Mouse (Mus musculus): ENCODE data around the gene Srrm4. TPM values are rescaled to one million over a fixed set of nuclear protein-coding genes. Genes with fewer than 3 reads are reported as not detected.
A peak's percentile ranks its signal among the peaks of the same experiment; 100 is the strongest.

Srrm4 gene
- polyA plus RNA-seq, 1 experiment from 2014 or later, result 10.0 TPM

- DNase-seq (ENCODE audit: low spot score), result no peak
Measured at GRCm38 (mm10) chr5:116542317-116542716, 49.3 kb downstream of the Srrm4 start.

GRCm38 (mm10) chr5:116541128-116541527 is 50.5 kb downstream of the Srrm4 start:
- WGBS, result 83% methylated on average over 3 of the region's 3 CpGs
- Histone ChIP-seq H3K9me3 (replicated peaks) (peaks cover 3% of the 10 kb centered on the region; the same call in 1 of the 2 replicates), H3K27ac (replicated peaks) (no peak overlapping the region), H3K27me3 (ENCODE audit: low read depth, poor library complexity, severe bottlenecking) (no peaks in the 10 kb centered on the region), H3K4me3 (no peak overlapping the region), H3K36me3 (peaks cover 14% of the 10 kb centered on the region), H3K4me1 (peaks cover 13% of the 10 kb centered on the region)
- no peak for DNase-seq (ENCODE audit: low spot score)

More at GRCm38 (mm10) chr5:116542317-116542716, 49.3 kb downstream of the Srrm4 start:
- H3K27me3 ChIP-seq (ENCODE audit: low read depth, poor library complexity, severe bottlenecking), result no peaks in the 10 kb centered on the region
- H3K36me3 ChIP-seq, result peaks cover 20% of the 10 kb centered on the region
- no peak overlapping the region for H3K27ac ChIP-seq (replicated peaks)
- peaks cover 10% of the 10 kb centered on the region for H3K9me3 ChIP-seq (replicated peaks)
- 66% methylated on average over 7 of the region's 7 CpGs for WGBS
- H3K4me3 ChIP-seq, result no peak overlapping the region
- peaks cover 13% of the 10 kb centered on the region for H3K4me1 ChIP-seq

GRCm38 (mm10) chr5:116539360-116539759 is 52.3 kb downstream of the Srrm4 start:
- 64% methylated on average over 3 of the region's 3 CpGs for WGBS
- peaks cover 22% of the 10 kb centered on the region for H3K36me3 ChIP-seq
- H3K27ac ChIP-seq (replicated peaks), result peak overlapping the region; percentile 61; the same call in 1 of the 2 replicates
- peaks cover 13% of the 10 kb centered on the region for H3K4me1 ChIP-seq
- H3K4me3 ChIP-seq, result no peak overlapping the region
- DNase-seq (ENCODE audit: low spot score), result no peak
- no peaks in the 10 kb centered on the region for H3K27me3 ChIP-seq (ENCODE audit: low read depth, poor library complexity, severe bottlenecking)
- H3K9me3 ChIP-seq (replicated peaks), result peaks cover 3% of the 10 kb centered on the region; the same call in 1 of the 2 replicates

DNA sequence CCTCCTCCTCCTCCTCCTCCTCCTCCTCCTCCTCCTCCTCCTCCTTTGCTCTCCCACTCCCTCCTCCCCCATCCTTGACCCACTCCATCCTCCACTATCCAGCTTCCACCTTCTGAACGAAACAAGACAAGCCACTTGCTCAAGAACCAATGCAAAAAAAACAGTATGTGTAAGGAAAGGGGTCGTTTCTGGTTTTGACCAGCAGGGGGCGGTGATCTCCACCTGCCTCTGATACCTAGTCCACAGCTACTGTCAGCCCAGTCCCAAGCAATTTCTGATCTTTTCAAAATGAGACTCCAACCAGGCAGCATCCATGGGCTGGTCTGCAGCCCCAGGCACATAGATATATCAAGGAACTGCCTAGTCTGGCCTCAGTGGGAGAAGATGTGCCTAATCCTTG is 53.1 kb downstream of the Srrm4 start:
- Histone ChIP-seq H3K27me3 (ENCODE audit: low read depth, poor library complexity, severe bottlenecking) (no peaks in the 10 kb centered on the region), H3K4me1 (peaks cover 13% of the 10 kb centered on the region), H3K27ac (replicated peaks) (no peak overlapping the region), H3K4me3 (no peak overlapping the region), H3K36me3 (peaks cover 22% of the 10 kb centered on the region), H3K9me3 (replicated peaks) (peaks cover 3% of the 10 kb centered on the region; the same call in 1 of the 2 replicates)
- DNase-seq (ENCODE audit: low spot score), result peak; percentile 29
- 54% methylated on average over 3 of the region's 3 CpGs for WGBS

DNA sequence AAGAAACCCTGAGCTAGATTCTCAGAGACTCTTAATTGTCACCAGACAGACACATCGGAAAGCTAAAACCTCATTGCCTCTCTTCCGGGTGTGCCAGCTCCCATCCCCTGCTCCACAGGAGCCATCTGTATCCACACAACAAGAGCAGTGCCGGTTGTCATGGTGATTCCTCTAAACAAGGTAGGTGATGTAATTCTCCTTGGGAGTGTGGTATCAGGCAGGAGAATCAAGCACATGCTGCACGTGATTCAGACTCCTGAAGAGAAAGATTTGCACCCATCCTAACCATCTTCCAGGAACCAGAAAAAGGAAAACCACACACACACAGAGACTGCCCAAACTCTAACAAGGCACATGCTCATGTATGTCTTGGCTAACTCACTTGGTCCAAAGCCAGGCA is 65.3 kb downstream of the Srrm4 start:
- H3K4me1 ChIP-seq, result peaks cover 8% of the 10 kb centered on the region
- no peaks in the 10 kb centered on the region for H3K27me3 ChIP-seq (ENCODE audit: low read depth, poor library complexity, severe bottlenecking)
- no peak for DNase-seq (ENCODE audit: low spot score)
- no peak overlapping the region for H3K27ac ChIP-seq (replicated peaks)
- 67% methylated on average over 4 of the region's 4 CpGs for WGBS
- no peaks in the 10 kb centered on the region for H3K9me3 ChIP-seq (replicated peaks)
- no peaks in the 10 kb centered on the region for H3K36me3 ChIP-seq
- H3K4me3 ChIP-seq, result no peak overlapping the region

DNA sequence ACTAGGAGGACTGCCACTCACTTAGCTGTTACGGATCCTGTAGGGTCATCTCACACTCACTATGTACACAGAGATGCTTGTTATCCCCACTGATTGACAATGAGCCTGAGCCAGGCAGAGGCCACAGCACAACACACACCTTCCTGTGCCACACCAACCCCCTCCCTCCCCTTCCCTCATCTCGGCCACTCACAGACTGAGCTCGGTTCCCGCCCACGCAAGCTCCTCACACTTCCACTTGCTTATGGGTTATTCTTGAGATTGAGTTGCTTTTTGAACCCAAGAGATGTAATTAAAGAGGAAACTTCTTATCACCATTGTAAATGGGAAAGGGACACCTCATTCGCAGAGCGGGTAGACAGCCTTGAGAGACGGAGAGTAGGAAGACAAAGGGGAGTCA is 66.3 kb downstream of the Srrm4 start:
- Histone ChIP-seq H3K36me3 (no peaks in the 10 kb centered on the region), H3K27me3 (ENCODE audit: low read depth, poor library complexity, severe bottlenecking) (no peaks in the 10 kb centered on the region), H3K4me3 (no peak overlapping the region), H3K27ac (replicated peaks) (0 out of 2 replicates have a peak overlapping the region, but pooled peaks have one; percentile 23), H3K9me3 (replicated peaks) (no peaks in the 10 kb centered on the region), H3K4me1 (peaks cover 8% of the 10 kb centered on the region)
- 87% methylated on average over 8 of the region's 8 CpGs for WGBS
- no peak for DNase-seq (ENCODE audit: low spot score)

GRCm38 (mm10) chr5:116523553-116523952 is 68.1 kb downstream of the Srrm4 start:
- no peak for DNase-seq (ENCODE audit: low spot score)
- Histone ChIP-seq H3K4me1 (peaks cover 8% of the 10 kb centered on the region), H3K27me3 (ENCODE audit: low read depth, poor library complexity, severe bottlenecking) (no peaks in the 10 kb centered on the region), H3K27ac (replicated peaks) (no peak overlapping the region), H3K36me3 (no peaks in the 10 kb centered on the region), H3K4me3 (no peak overlapping the region), H3K9me3 (replicated peaks) (no peaks in the 10 kb centered on the region)
- 92% methylated on average over 8 of the region's 8 CpGs for WGBS

DNA sequence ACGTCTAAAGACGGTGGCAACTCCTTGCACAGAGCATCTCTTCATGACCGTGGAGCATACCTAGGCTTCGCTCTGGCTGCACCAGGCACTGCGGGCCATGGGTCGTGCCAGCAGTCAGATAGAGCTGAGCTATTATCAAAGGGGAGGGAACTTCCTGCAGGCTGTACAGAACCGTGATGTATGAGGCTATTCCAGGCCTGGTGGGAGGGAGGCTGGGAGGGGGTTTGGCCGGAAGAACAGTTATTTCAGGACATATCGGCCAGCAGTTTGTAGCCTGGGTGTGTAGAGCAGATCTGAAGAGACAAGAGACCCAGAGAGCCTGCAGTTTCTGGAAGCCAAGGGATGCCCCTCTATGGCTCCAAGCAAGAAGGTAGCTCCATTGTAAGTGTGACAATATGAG is 68.5 kb downstream of the Srrm4 start:
- 87% methylated on average over 9 of the region's 9 CpGs for WGBS
- H3K36me3 ChIP-seq, result no peaks in the 10 kb centered on the region
- H3K27me3 ChIP-seq (ENCODE audit: low read depth, poor library complexity, severe bottlenecking), result no peaks in the 10 kb centered on the region
- H3K4me3 ChIP-seq, result no peak overlapping the region
- H3K27ac ChIP-seq (replicated peaks), result no peak overlapping the region
- no peaks in the 10 kb centered on the region for H3K9me3 ChIP-seq (replicated peaks)
- DNase-seq (ENCODE audit: low spot score), result no peak
- peaks cover 8% of the 10 kb centered on the region for H3K4me1 ChIP-seq

- H3K27ac ChIP-seq (replicated peaks), result no peak overlapping the region
- WGBS, result 90% methylated on average over 11 of the region's 11 CpGs
Measured at GRCm38 (mm10) chr5:116522273-116522672, 69.3 kb downstream of the Srrm4 start.

DNA sequence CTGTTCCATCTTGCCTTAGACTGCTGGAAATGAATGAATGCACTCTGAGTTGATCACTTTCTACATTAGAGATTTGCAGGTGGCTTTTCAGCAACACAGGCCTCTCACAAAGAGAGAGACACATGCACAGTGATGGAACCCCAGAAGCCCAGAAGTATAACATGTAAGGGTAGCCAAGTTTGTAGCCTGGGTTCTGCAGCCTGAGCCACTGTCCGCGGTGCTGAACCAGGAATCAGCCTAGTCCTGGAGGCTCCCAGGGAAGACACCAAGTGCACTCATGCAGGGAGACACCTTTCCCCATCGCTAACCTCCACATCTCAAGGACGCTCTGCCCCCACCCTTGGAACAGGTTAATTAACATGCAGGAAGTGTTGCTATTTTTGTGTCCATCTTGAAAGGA is 73.6 kb downstream of the Srrm4 start:
- Histone ChIP-seq H3K4me1 (no peaks in the 10 kb centered on the region; the same call in 1 of the 2 replicates), H3K27ac (replicated peaks) (no peak overlapping the region), H3K27me3 (ENCODE audit: low read depth, poor library complexity, severe bottlenecking) (no peaks in the 10 kb centered on the region), H3K4me3 (no peak overlapping the region), H3K36me3 (no peaks in the 10 kb centered on the region; the same call in 1 of the 2 replicates), H3K9me3 (replicated peaks) (no peaks in the 10 kb centered on the region)
- no peak for DNase-seq (ENCODE audit: low spot score)
- WGBS, result 32% methylated on average over 4 of the region's 4 CpGs

More at GRCm38 (mm10) chr5:116522273-116522672, 69.3 kb downstream of the Srrm4 start:
- H3K4me1 ChIP-seq, result peaks cover 8% of the 10 kb centered on the region
- no peaks in the 10 kb centered on the region for H3K9me3 ChIP-seq (replicated peaks)
- H3K27me3 ChIP-seq (ENCODE audit: low read depth, poor library complexity, severe bottlenecking), result no peaks in the 10 kb centered on the region
- H3K36me3 ChIP-seq, result no peaks in the 10 kb centered on the region
- no peak overlapping the region for H3K4me3 ChIP-seq
- DNase-seq (ENCODE audit: low spot score), result no peak

GRCm38 (mm10) chr5:116512135-116512534 is 79.5 kb downstream of the Srrm4 start:
- Histone ChIP-seq H3K36me3 (peaks cover 11% of the 10 kb centered on the region), H3K27me3 (ENCODE audit: low read depth, poor library complexity, severe bottlenecking) (no peaks in the 10 kb centered on the region), H3K27ac (replicated peaks) (no peak overlapping the region), H3K4me1 (peaks cover 5% of the 10 kb centered on the region; the same call in 1 of the 2 replicates), H3K9me3 (replicated peaks) (no peaks in the 10 kb centered on the region), H3K4me3 (no peak overlapping the region)
- WGBS, result 83% methylated on average over 4 of the region's 4 CpGs
- DNase-seq (ENCODE audit: low spot score), result no peak

DNA sequence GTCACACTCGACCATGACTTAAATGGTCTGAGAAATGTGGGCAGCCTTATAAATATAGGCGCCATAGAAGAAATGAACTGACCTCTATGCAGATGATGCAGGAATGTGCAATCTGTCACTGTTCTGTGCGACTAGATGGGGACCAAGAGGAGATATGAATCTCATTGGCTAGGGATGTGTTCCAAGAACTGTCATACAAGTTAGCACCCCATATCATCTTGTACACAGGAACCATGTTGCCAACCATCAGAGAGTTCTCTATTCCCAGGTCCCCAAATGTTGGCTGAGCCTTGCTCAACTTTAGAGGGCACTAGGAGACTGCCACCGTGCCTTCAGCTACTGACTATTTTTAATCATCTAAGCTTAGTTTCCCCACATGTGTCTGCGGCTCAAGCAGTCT is 81.4 kb downstream of the Srrm4 start:
- Histone ChIP-seq H3K27ac (replicated peaks) (no peak overlapping the region), H3K4me3 (no peak overlapping the region), H3K9me3 (replicated peaks) (no peaks in the 10 kb centered on the region), H3K4me1 (peaks cover 5% of the 10 kb centered on the region; the same call in 1 of the 2 replicates), H3K36me3 (peaks cover 11% of the 10 kb centered on the region), H3K27me3 (ENCODE audit: low read depth, poor library complexity, severe bottlenecking) (no peaks in the 10 kb centered on the region)
- DNase-seq (ENCODE audit: low spot score), result no peak
- WGBS, result 82% methylated on average over 5 of the region's 5 CpGs

GRCm38 (mm10) chr5:116501342-116501741 is 90.3 kb downstream of the Srrm4 start:
- 64% methylated on average over 15 of the region's 15 CpGs for WGBS
- H3K9me3 ChIP-seq (replicated peaks), result no peaks in the 10 kb centered on the region
- peaks cover 32% of the 10 kb centered on the region for H3K4me1 ChIP-seq
- H3K4me3 ChIP-seq, result no peak overlapping the region
- H3K27me3 ChIP-seq (ENCODE audit: low read depth, poor library complexity, severe bottlenecking), result no peaks in the 10 kb centered on the region
- DNase-seq (ENCODE audit: low spot score), result no peak
- H3K27ac ChIP-seq (replicated peaks), result 0 out of 2 replicates have a peak overlapping the region, but pooled peaks have one; percentile 23
- H3K36me3 ChIP-seq, result no peaks in the 10 kb centered on the region
